Mouse (Mus musculus): ENCODE measurements at regions not wholly inside any gene's neighbourhood (a gene's known extent, or its start where the extent isn't known, plus 50 kb on each side); places are given as distances from the start of the nearest gene placed in this dataset.

DNA sequence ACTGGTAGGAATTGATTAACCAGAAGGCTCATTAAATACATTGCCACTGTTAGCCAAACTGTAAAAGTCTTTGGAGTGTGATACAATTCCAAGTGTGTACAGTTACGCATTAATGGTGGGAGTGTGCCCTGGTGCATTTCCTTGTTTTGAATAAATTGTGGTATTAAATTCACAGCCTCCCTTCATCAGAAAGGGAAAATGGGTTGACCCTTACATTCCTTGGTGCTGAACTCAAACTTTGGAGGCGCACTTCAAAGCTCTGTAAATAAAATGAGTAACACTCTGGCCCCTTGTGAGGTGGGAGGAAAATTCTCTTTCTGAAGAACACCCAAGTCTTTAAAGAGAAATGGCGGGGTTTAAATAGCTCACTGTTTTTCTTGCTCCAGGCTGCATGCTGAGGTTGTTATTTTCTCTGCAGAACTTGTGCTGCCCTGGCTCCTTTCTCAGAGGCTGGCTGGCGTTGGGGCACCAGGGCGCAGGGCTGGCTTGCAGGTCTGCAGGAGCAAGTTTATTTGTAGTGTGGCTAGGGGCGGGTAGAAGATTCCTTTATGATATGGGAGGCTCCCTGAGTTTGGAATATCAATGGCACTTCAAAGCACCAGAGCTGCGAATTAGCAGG, 266.7 kb downstream of the Gpat3 start:
- Histone ChIP-seq H3K27me3 (ENCODE audit: control insufficient read depth, insufficient read depth, low read length) (no peaks in the 10 kb centered on the region), H3K9ac (ENCODE audit: low read depth, low read length) (no peak overlapping the region), H3K36me3 (ENCODE audit: control insufficient read depth, insufficient read depth, low read length) (no peaks in the 10 kb centered on the region), H3K27ac (no peak overlapping the region), H3K4me3 (no peak overlapping the region), H3K4me1 (ENCODE audit: control insufficient read depth, insufficient read depth, low read length) (no peaks in the 10 kb centered on the region), H3K79me2 (replicated peaks; ENCODE audit: control insufficient read depth, insufficient read depth, low read length) (no peaks in the 10 kb centered on the region)
- TF ChIP-seq EP300 (IDR thresholded peaks at IDR 0.05; ENCODE audit: insufficient read depth, low read depth, low read length) (no peak), POLR2A (IDR thresholded peaks at IDR 0.05; ENCODE audit: insufficient read depth, low read depth, low read length) (no peak), CTCF (IDR thresholded peaks at IDR 0.05) (no peak)
- DNase-seq: no peak
- intact Hi-C loops (cut with DNase I): no loop called here
- 48% methylated on average over 7 of the region's 7 CpGs for WGBS

DNA sequence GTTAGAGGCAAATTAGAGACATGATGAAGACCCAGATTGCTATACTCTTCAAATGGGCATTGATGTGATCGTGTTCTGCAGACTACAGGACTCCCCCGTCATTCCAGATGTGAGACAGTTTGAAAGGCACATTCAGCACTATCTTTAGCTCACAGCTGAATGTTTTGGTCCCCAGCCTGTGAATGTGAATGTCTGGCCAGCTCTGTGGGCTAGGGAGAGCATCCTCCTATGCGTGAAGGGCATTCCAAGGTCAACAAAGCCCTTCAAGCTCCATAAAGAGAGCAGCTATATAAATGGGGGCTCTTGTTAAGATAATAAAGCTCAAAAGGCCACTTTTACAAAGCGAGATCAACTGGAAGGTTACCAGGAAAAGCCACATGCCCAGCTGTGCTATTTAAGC, 266.1 kb downstream of the Gpat3 start:
- Histone ChIP-seq H3K4me3 (no peak overlapping the region), H3K79me2 (replicated peaks; ENCODE audit: control insufficient read depth, insufficient read depth, low read length) (no peaks in the 10 kb centered on the region), H3K9ac (ENCODE audit: low read depth, low read length) (no peak overlapping the region), H3K36me3 (ENCODE audit: control insufficient read depth, insufficient read depth, low read length) (no peaks in the 10 kb centered on the region), H3K27me3 (ENCODE audit: control insufficient read depth, insufficient read depth, low read length) (no peaks in the 10 kb centered on the region), H3K27ac (no peak overlapping the region), H3K4me1 (ENCODE audit: control insufficient read depth, insufficient read depth, low read length) (no peaks in the 10 kb centered on the region)
- DNase-seq: no peak
- intact Hi-C loops (cut with DNase I): no loop called here
- 29% methylated on average over 4 of the region's 4 CpGs for WGBS
- TF ChIP-seq CTCF (IDR thresholded peaks at IDR 0.05): no peak

DNA sequence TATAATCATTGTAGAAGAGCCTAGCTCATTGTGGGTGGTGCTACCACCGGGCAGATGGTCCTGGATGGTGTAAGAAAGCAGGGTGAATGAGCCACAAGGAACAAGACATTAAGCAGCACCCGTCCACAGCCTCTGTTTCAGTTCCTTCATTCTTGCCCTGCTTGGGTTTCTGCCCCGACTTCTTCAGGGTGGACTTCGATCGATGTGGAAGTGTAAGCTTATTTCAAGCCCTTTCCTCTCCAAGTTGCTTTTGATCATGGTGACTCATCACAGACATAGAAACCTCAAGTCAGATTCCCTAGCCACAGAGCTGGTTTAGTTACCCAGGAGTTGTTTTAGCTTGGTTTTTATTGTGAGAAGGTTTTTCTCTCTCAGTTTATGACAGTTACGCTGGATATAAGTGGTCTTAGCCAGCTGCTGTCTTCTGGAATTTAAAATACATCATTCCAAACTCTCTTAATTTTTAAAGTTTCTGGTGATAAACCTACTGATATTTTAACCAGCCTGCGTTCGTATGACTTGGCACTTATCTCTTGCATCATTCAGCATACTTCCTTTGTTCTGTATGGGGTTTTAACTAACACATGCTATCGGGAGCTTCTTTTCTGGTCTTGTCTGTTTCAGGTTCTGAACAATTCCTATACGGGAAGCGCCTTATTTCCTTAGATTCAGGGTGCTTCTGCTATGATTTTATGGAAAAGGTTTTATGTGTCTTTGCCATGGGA, 255.6 kb downstream of the Gpat3 start:
- Histone ChIP-seq H3K79me2 (replicated peaks; ENCODE audit: control insufficient read depth, insufficient read depth, low read length) (no peaks in the 10 kb centered on the region), H3K36me3 (ENCODE audit: control insufficient read depth, insufficient read depth, low read length) (no peaks in the 10 kb centered on the region), H3K27me3 (ENCODE audit: control insufficient read depth, insufficient read depth, low read length) (no peaks in the 10 kb centered on the region), H3K27ac (no peak overlapping the region), H3K4me1 (ENCODE audit: control insufficient read depth, insufficient read depth, low read length) (no peaks in the 10 kb centered on the region), H3K4me3 (no peak overlapping the region), H3K9ac (ENCODE audit: low read depth, low read length) (no peak overlapping the region)
- TF ChIP-seq EP300 (IDR thresholded peaks at IDR 0.05; ENCODE audit: insufficient read depth, low read depth, low read length): no peak
- TF ChIP-seq CTCF (IDR thresholded peaks at IDR 0.05): no peak
- TF ChIP-seq POLR2A (IDR thresholded peaks at IDR 0.05; ENCODE audit: insufficient read depth, low read depth, low read length): no peak
- intact Hi-C loops (cut with DNase I): no loop called here
- DNase-seq: no peak
- WGBS: 71% methylated on average over 11 of the region's 11 CpGs

DNA sequence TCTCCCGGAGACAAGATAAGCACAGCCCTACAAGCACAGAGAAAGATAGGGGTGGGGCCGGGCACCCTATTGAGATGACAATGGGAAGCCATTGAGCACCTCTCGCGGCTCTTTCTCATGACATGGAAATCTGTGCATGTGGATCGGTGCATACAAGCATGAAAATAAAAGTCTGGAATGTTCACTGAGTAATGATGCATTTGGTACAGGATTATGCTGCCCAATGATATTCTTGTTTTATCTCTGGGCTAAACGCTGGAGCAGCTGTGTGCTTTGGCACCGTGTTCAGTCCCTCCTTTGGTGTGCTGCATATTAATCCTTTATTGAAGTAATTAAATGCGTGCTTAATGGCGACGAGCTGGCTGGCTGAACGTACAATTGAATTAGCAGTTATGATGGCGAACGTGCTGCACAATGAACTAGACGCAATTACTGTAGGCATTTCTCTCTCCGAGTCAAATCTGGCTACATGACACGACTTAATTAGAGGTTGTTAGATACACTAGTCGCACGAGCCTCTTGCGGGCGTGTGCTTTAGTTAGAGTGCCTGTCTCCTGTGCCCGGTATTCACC, 245.6 kb downstream of the Gpat3 start:
- 51% methylated on average over 21 of the region's 21 CpGs for WGBS
- H3K79me2 ChIP-seq (replicated peaks; ENCODE audit: control insufficient read depth, insufficient read depth, low read length): no peaks in the 10 kb centered on the region
- intact Hi-C loops (cut with DNase I): no loop called here
- no peaks in the 10 kb centered on the region for H3K27me3 ChIP-seq (ENCODE audit: control insufficient read depth, insufficient read depth, low read length)
- H3K36me3 ChIP-seq (ENCODE audit: control insufficient read depth, insufficient read depth, low read length): no peaks in the 10 kb centered on the region
- H3K9ac ChIP-seq (ENCODE audit: low read depth, low read length): no peak overlapping the region
- no peaks in the 10 kb centered on the region for H3K4me1 ChIP-seq (ENCODE audit: control insufficient read depth, insufficient read depth, low read length)
- no peak for DNase-seq
- no peak overlapping the region for H3K27ac ChIP-seq
- no peak overlapping the region for H3K4me3 ChIP-seq
- TF ChIP-seq POLR2A (IDR thresholded peaks at IDR 0.05; ENCODE audit: insufficient read depth, low read depth, low read length): no peak
- TF ChIP-seq EP300 (IDR thresholded peaks at IDR 0.05; ENCODE audit: insufficient read depth, low read depth, low read length): no peak
- no peak for TF ChIP-seq CTCF (IDR thresholded peaks at IDR 0.05)

DNA sequence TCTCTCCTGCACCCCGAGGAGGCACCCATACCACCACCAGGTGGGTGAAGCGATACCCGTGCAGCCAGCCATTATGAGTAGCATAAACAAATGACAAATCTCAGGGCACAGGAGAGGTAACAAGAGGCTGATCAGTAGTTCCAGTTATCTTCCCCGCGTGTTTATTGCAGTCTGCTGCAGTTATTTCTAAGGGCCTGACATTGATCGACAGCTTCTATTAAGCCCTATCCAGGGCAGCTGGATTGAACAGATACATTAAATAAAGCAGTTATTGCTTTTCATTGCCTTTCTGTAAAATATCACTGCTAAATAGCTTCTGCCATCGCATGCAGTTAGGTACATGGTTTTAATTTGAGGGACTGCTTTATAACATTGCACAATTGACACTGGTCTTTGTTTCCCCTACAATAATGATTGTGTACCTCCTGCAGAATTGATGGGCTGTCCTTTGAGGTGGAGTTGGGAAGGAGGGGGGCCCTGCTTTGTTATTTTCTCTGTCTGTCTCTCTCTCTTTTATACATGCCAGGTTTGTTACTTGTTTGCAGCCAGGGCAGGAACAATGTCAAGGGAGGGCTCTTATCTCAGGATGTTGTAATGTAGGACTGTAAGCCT, 245.0 kb downstream of the Gpat3 start:
- no peaks in the 10 kb centered on the region for H3K36me3 ChIP-seq (ENCODE audit: control insufficient read depth, insufficient read depth, low read length)
- no peaks in the 10 kb centered on the region for H3K79me2 ChIP-seq (replicated peaks; ENCODE audit: control insufficient read depth, insufficient read depth, low read length)
- H3K4me3 ChIP-seq: no peak overlapping the region
- WGBS: 77% methylated on average over 7 of the region's 7 CpGs
- TF ChIP-seq POLR2A (IDR thresholded peaks at IDR 0.05; ENCODE audit: insufficient read depth, low read depth, low read length) (no peak), CTCF (IDR thresholded peaks at IDR 0.05) (no peak), EP300 (IDR thresholded peaks at IDR 0.05; ENCODE audit: insufficient read depth, low read depth, low read length) (no peak)
- DNase-seq: no peak
- no peak overlapping the region for H3K27ac ChIP-seq
- H3K9ac ChIP-seq (ENCODE audit: low read depth, low read length): no peak overlapping the region
- intact Hi-C loops (cut with DNase I): no loop called here
- no peaks in the 10 kb centered on the region for H3K4me1 ChIP-seq (ENCODE audit: control insufficient read depth, insufficient read depth, low read length)
- no peaks in the 10 kb centered on the region for H3K27me3 ChIP-seq (ENCODE audit: control insufficient read depth, insufficient read depth, low read length)

DNA sequence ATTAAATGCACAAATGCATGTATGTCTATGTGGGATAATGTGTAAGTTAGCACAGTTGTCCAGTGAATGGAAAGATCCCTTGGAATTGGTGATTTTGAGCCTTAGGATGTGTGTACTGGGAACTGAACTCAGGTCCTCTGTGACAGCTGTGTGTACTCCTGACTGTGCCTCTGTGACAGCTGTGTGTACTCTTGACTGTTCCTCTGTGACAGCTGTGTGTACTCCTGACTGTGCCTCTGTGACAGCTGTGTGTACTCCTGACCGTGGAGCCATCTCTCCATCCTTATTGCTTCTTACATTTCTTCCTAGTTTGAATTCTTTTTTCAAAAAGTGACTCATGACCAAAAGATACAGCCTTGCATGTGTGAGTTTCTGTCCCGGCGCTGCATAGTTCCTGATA, 239.7 kb downstream of the Gpat3 start:
- TF ChIP-seq CTCF (IDR thresholded peaks at IDR 0.05) (no peak), POLR2A (IDR thresholded peaks at IDR 0.05; ENCODE audit: insufficient read depth, low read depth, low read length) (no peak), EP300 (IDR thresholded peaks at IDR 0.05; ENCODE audit: insufficient read depth, low read depth, low read length) (no peak)
- no peak overlapping the region for H3K27ac ChIP-seq
- no peaks in the 10 kb centered on the region for H3K4me1 ChIP-seq (ENCODE audit: control insufficient read depth, insufficient read depth, low read length)
- H3K27me3 ChIP-seq (ENCODE audit: control insufficient read depth, insufficient read depth, low read length): no peaks in the 10 kb centered on the region
- intact Hi-C loops (cut with DNase I): no loop called here
- no peaks in the 10 kb centered on the region for H3K79me2 ChIP-seq (replicated peaks; ENCODE audit: control insufficient read depth, insufficient read depth, low read length)
- H3K36me3 ChIP-seq (ENCODE audit: control insufficient read depth, insufficient read depth, low read length): no peaks in the 10 kb centered on the region
- DNase-seq: no peak
- no peak overlapping the region for H3K9ac ChIP-seq (ENCODE audit: low read depth, low read length)
- 51% methylated on average over 3 of the region's 3 CpGs for WGBS
- H3K4me3 ChIP-seq: no peak overlapping the region
